Mouse (Mus musculus): ENCODE data around the gene Gm11492. TPM values are rescaled to one million over a fixed set of nuclear protein-coding genes. Genes with fewer than 3 reads are reported as not detected.

Gene Gm11492
- polyA plus RNA-seq, 1 experiment from 2014 or later, result not detected

GRCm38 (mm10) chr11:87591526-87592353, 25.3 kb downstream of the Gm11492 start, which contains the start of gene Mtmr4:
Mtmr4 (plus strand) TSS chr11:87592162.
- peak; percentile 100 for DNase-seq
- Histone ChIP-seq H3K27ac (peak within 1 kb of the TSS; percentile 95), H3K9me3 (replicated peaks) (no peaks in the 10 kb centered on the region), H3K9ac (peak within 1 kb of the TSS; percentile 93), H3K27me3 (no peaks in the 10 kb centered on the region), H3K36me3 (peaks cover 15% of the 10 kb centered on the region), H3K4me1 (replicated peaks) (peaks cover 65% of the 10 kb centered on the region), H3K4me3 (replicated peaks) (peak within 1 kb of the TSS; percentile 79), H3K4me2 (peak within 1 kb of the TSS; percentile 99)
- under 1% methylated on average over 61 of the region's 61 CpGs for WGBS (ENCODE audit: insufficient replicate concordance)
- ATAC-seq (ENCODE audit: low read depth), result peak; percentile 97

GRCm38 (mm10) chr11:87592354-87592695, 25.9 kb downstream of the Gm11492 start:
- H3K4me2 ChIP-seq, result peak overlapping the region; percentile 99
- peak overlapping the region; percentile 95 for H3K27ac ChIP-seq
- H3K36me3 ChIP-seq, result peaks cover 21% of the 10 kb centered on the region
- H3K4me1 ChIP-seq (replicated peaks), result peaks cover 68% of the 10 kb centered on the region
- peak overlapping the region; percentile 83 for H3K9ac ChIP-seq
- WGBS (ENCODE audit: insufficient replicate concordance), result under 1% methylated on average over 15 of the region's 15 CpGs
- no peak for ATAC-seq (ENCODE audit: low read depth)
- peak overlapping the region; percentile 79 for H3K4me3 ChIP-seq (replicated peaks)
- no peaks in the 10 kb centered on the region for H3K27me3 ChIP-seq
- H3K9me3 ChIP-seq (replicated peaks), result no peaks in the 10 kb centered on the region
- DNase-seq, result no peak

GRCm38 (mm10) chr11:87592713-87593598, 26.5 kb downstream of the Gm11492 start:
- H3K36me3 ChIP-seq, result peaks cover 27% of the 10 kb centered on the region
- H3K4me3 ChIP-seq (replicated peaks), result peak overlapping the region; percentile 79
- no peak for DNase-seq
- peak overlapping the region; percentile 99 for H3K4me2 ChIP-seq
- no peaks in the 10 kb centered on the region for H3K27me3 ChIP-seq
- H3K27ac ChIP-seq, result peak overlapping the region; percentile 95
- no peaks in the 10 kb centered on the region for H3K9me3 ChIP-seq (replicated peaks)
- peak overlapping the region; percentile 83 for H3K9ac ChIP-seq
- WGBS (ENCODE audit: insufficient replicate concordance), result 30% methylated on average over 13 of the region's 13 CpGs
- H3K4me1 ChIP-seq (replicated peaks), result peaks cover 68% of the 10 kb centered on the region
- ATAC-seq (ENCODE audit: low read depth), result no peak

DNA sequence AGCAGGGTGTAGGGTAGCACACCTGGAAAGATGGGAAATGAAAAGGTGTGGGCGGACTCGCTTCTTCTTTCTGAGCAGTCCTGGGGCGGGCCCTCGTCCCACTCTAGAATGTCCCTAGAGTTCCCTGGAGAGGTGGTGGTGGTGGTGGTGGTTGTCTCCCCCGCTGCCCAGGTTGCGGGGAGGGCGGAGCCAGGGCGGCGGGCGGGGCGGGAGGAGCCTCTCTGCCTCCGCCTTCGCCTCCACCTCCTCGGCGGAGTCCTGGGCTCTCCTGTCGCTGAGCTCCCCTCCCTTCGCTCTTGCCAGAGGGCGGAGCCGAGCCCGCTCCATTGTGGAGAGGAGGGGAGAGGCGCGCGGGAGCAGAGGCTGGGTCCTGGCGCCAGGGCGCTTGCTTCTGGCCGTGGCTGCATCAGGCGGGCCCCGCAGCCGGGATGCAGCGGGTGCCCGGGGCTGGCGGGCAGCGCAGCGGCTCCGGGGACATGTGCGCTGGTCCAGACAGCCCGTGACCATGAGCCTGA, 28.9 kb downstream of the Gm11492 start:
- peak overlapping the region; percentile 95 for H3K27ac ChIP-seq
- ATAC-seq (ENCODE audit: low read depth), result peak; percentile 43
- 1% methylated on average over 29 of the region's 37 CpGs for WGBS (ENCODE audit: insufficient replicate concordance)

GRCm38 (mm10) chr11:87595976-87596375, 29.5 kb downstream of the Gm11492 start:
- ATAC-seq (ENCODE audit: low read depth) (no peak), DNase-seq (no peak)
- WGBS (ENCODE audit: insufficient replicate concordance), result 44% methylated on average over 7 of the region's 7 CpGs
- H3K27me3 ChIP-seq, result no peaks in the 10 kb centered on the region
- H3K9ac ChIP-seq, result peak overlapping the region; percentile 85
- H3K4me1 ChIP-seq (replicated peaks), result peaks cover 46% of the 10 kb centered on the region
- H3K9me3 ChIP-seq (replicated peaks), result no peaks in the 10 kb centered on the region
- H3K4me3 ChIP-seq (replicated peaks), result peak overlapping the region; percentile 72
- H3K36me3 ChIP-seq, result peaks cover 57% of the 10 kb centered on the region
- peak overlapping the region; percentile 99 for H3K4me2 ChIP-seq
- peak overlapping the region; percentile 74 for H3K27ac ChIP-seq

More for the DNA sequence above, 28.9 kb downstream of the Gm11492 start:
- H3K4me2 ChIP-seq, result peak overlapping the region; percentile 99
- H3K36me3 ChIP-seq, result peaks cover 52% of the 10 kb centered on the region
- H3K27me3 ChIP-seq, result no peaks in the 10 kb centered on the region
- H3K9me3 ChIP-seq (replicated peaks), result no peaks in the 10 kb centered on the region
- H3K9ac ChIP-seq, result peak overlapping the region; percentile 85
- peaks cover 52% of the 10 kb centered on the region for H3K4me1 ChIP-seq (replicated peaks)
- DNase-seq, result peak; percentile 85
- peak overlapping the region; percentile 72 for H3K4me3 ChIP-seq (replicated peaks)

DNA sequence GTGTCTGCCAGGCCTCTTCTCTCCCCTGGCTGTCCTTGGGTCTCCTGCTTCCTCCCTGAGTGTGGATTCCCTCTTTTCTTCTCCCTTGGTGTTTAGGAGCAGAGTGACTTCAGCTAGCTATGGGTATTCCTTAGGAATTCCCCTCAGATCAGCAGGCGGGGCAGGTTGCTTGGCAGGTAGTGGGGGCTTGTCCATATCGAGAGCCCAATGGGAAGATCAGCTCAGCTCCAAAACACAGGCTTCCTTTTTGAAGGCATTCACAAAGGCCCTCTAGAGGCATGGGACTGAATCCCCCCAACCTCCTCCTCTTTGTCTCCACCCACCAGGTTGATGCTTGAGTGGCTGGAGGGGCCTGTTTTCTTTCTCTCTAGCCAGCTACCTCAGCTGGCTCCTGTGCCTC, 30.0 kb downstream of the Gm11492 start:
- no peaks in the 10 kb centered on the region for H3K9me3 ChIP-seq (replicated peaks)
- peaks cover 46% of the 10 kb centered on the region for H3K4me1 ChIP-seq (replicated peaks)
- H3K27ac ChIP-seq, result no peak overlapping the region
- ATAC-seq (ENCODE audit: low read depth) (no peak), DNase-seq (no peak)
- H3K9ac ChIP-seq, result peak overlapping the region; percentile 4; the same call in 1 of the 2 replicates
- 0 out of 2 replicates have a peak overlapping the region, but pooled peaks have one; percentile 72 for H3K4me3 ChIP-seq (replicated peaks)
- WGBS (ENCODE audit: insufficient replicate concordance), result 83% methylated on average over 2 of the region's 2 CpGs
- peaks cover 63% of the 10 kb centered on the region for H3K36me3 ChIP-seq
- peak overlapping the region; percentile 99 for H3K4me2 ChIP-seq
- H3K27me3 ChIP-seq, result no peaks in the 10 kb centered on the region

GRCm38 (mm10) chr11:87597061-87597460, 30.6 kb downstream of the Gm11492 start:
- Histone ChIP-seq H3K4me2 (no peak overlapping the region), H3K36me3 (peaks cover 68% of the 10 kb centered on the region), H3K9me3 (replicated peaks) (no peaks in the 10 kb centered on the region), H3K9ac (no peak overlapping the region), H3K4me1 (replicated peaks) (peaks cover 46% of the 10 kb centered on the region), H3K27me3 (no peaks in the 10 kb centered on the region), H3K4me3 (replicated peaks) (no peak overlapping the region), H3K27ac (no peak overlapping the region; the same call in 1 of the 2 replicates)
- no peak for DNase-seq
- no peak for ATAC-seq (ENCODE audit: low read depth)

DNA sequence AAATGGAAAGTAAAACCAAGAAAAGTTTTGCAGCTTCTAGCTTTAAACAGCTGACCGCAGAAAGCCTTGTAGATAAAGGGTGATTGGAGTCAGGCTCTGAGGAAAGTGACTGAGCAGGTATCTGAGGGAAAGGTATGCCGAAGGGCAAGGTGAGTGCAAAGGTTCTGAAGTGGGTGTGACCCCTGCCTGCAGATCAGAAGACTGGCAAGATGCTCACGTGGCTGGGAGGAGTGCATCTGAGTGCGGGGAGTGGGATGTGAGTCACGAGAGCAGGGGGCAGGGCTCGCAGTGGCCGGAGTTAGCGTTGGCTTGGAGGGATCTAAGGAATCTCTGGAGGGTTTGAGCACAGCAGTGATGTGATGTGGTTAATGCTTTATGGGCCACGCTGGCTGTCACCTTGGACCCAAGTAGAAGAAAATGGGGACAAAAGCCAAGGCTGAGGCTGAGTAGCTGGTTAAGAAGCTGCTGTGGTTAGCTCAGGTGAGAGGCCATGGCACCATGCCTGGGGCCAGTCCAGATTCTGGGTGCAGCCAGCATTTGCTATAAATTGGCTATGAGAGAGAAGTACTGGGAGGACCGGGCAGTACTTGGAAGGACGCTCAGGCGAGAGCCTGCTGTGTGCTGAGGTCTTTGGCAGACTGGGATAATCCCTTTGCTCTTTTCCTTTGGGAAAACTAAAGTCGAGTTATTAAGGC, 33.1 kb downstream of the Gm11492 start:
- no peak overlapping the region for H3K27ac ChIP-seq
- DNase-seq (no peak), ATAC-seq (ENCODE audit: low read depth) (no peak)
- H3K36me3 ChIP-seq, result peaks cover 85% of the 10 kb centered on the region
- H3K9ac ChIP-seq, result no peak overlapping the region
- H3K27me3 ChIP-seq, result no peaks in the 10 kb centered on the region
- H3K4me1 ChIP-seq (replicated peaks), result peaks cover 25% of the 10 kb centered on the region
- H3K4me2 ChIP-seq, result no peak overlapping the region
- no peaks in the 10 kb centered on the region for H3K9me3 ChIP-seq (replicated peaks)
- WGBS (ENCODE audit: insufficient replicate concordance), result 87% methylated on average over 13 of the region's 13 CpGs
- no peak overlapping the region for H3K4me3 ChIP-seq (replicated peaks)

- Histone ChIP-seq H3K9me3 (replicated peaks) (no peaks in the 10 kb centered on the region), H3K36me3 (peaks cover 89% of the 10 kb centered on the region), H3K4me1 (replicated peaks) (peaks cover 16% of the 10 kb centered on the region), H3K9ac (no peak overlapping the region), H3K4me3 (replicated peaks) (no peak overlapping the region), H3K4me2 (no peak overlapping the region), H3K27ac (no peak overlapping the region), H3K27me3 (no peaks in the 10 kb centered on the region)
- WGBS (ENCODE audit: insufficient replicate concordance), result 86% methylated on average over 10 of the region's 10 CpGs
- DNase-seq, result no peak
- ATAC-seq (ENCODE audit: low read depth), result no peak
These were observed 33.9 kb downstream of the Gm11492 start for GRCm38 (mm10) chr11:87600322-87600853.

DNA sequence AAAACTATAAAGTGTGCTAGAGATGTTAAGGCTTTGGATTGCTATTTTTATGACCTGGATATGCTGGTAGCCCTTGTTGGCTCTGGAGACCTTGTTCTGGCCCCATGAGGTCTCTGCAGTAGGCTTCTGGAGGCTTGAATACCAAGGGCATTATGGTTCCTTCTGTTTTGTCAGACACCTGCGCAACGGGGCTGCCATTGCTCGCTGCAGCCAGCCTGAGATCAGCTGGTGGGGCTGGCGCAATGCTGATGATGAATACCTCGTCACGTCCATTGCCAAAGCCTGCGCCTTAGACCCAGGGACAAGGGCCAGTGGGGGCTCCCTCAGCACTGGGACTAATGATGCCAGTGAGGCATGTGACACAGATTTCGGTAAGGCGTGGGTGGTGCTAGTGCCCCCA, 35.8 kb downstream of the Gm11492 start:
- Histone ChIP-seq H3K9ac (no peak overlapping the region), H3K4me3 (replicated peaks) (no peak overlapping the region), H3K9me3 (replicated peaks) (no peaks in the 10 kb centered on the region), H3K4me2 (no peak overlapping the region), H3K27ac (no peak overlapping the region), H3K27me3 (no peaks in the 10 kb centered on the region), H3K4me1 (replicated peaks) (no peaks in the 10 kb centered on the region), H3K36me3 (peaks cover 97% of the 10 kb centered on the region)
- WGBS (ENCODE audit: insufficient replicate concordance), result 87% methylated on average over 9 of the region's 9 CpGs
- DNase-seq, result no peak
- ATAC-seq (ENCODE audit: low read depth), result no peak

Data from liver, embryonic 13.5 days (tissue).